Mouse (Mus musculus): ENCODE measurements around the gene Gm525. TPM values are rescaled to one million over a fixed set of nuclear protein-coding genes. Genes with fewer than 3 reads are reported as not detected.

Gene Gm525
- polyA plus RNA-seq, 1 experiment from 2014 or later: not detected

DNA sequence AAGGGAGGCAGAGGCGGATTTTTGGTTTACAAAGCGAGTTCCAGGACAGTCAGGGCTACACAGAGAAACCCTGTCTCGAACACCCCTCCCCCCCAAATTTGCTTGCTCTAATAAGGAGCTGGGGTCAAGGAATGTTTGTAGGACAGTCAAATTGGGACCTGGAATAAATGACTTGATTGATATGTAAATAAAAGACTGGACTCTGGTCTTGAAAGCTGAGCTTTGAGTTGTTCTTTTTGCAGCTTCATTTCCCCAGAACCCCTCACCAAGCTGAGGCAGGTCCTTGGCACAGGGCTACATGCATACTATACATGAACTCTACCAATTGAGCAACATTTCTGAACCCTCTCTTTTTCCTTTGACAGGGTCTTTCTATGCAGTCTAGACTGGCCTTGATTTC lies 27.6 kb upstream of the Gm525 start:
- TF ChIP-seq CTCF (IDR thresholded peaks at IDR 0.05; ENCODE audit: low read depth): no peak
- Histone ChIP-seq H3K9ac (no peak overlapping the region), H3K4me3 (ENCODE audit: low read depth, low read length) (no peak overlapping the region), H3K4me1 (ENCODE audit: insufficient read depth) (no peaks in the 10 kb centered on the region), H3K27ac (ENCODE audit: low read depth) (no peak overlapping the region), H3K27me3 (ENCODE audit: insufficient read depth, low read length) (no peaks in the 10 kb centered on the region), H3K4me2 (no peak overlapping the region), H3K36me3 (ENCODE audit: insufficient read depth) (peaks cover 85% of the 10 kb centered on the region), H3K9me3 (ENCODE audit: low read depth, low read length) (no peaks in the 10 kb centered on the region)
- 85% methylated on average over 3 of the region's 3 CpGs for WGBS
- ATAC-seq (ENCODE audit: insufficient read depth) (no peak), DNase-seq (no peak)

DNA sequence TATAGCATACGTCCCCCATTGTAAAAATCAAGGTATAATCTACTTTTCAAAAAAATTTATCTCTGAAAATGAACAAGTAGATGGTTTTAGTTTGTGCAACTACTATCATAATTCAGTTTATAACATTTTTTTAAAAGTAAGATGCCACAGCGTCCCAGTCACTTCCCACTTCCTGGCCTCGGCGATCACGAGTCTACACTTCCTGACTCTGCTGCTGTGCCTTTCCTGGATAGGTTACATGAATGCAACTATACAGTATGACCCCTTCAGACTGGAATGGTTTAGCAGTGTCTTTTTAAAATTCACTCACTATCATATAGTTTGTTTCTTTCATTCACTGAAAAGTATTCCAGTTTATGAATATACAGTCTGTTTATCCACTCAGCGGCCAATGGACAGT lies 21.9 kb upstream of the Gm525 start:
- ATAC-seq (ENCODE audit: insufficient read depth) (no peak), DNase-seq (no peak)
- Histone ChIP-seq H3K9me3 (ENCODE audit: low read depth, low read length) (no peaks in the 10 kb centered on the region), H3K4me2 (no peak overlapping the region), H3K4me1 (ENCODE audit: insufficient read depth) (no peaks in the 10 kb centered on the region), H3K4me3 (ENCODE audit: low read depth, low read length) (no peak overlapping the region), H3K9ac (no peak overlapping the region), H3K27ac (ENCODE audit: low read depth) (no peak overlapping the region), H3K36me3 (ENCODE audit: insufficient read depth) (peaks cover 69% of the 10 kb centered on the region), H3K27me3 (ENCODE audit: insufficient read depth, low read length) (no peaks in the 10 kb centered on the region)
- WGBS: 78% methylated on average over 6 of the region's 6 CpGs
- no peak for TF ChIP-seq CTCF (IDR thresholded peaks at IDR 0.05; ENCODE audit: low read depth)

DNA sequence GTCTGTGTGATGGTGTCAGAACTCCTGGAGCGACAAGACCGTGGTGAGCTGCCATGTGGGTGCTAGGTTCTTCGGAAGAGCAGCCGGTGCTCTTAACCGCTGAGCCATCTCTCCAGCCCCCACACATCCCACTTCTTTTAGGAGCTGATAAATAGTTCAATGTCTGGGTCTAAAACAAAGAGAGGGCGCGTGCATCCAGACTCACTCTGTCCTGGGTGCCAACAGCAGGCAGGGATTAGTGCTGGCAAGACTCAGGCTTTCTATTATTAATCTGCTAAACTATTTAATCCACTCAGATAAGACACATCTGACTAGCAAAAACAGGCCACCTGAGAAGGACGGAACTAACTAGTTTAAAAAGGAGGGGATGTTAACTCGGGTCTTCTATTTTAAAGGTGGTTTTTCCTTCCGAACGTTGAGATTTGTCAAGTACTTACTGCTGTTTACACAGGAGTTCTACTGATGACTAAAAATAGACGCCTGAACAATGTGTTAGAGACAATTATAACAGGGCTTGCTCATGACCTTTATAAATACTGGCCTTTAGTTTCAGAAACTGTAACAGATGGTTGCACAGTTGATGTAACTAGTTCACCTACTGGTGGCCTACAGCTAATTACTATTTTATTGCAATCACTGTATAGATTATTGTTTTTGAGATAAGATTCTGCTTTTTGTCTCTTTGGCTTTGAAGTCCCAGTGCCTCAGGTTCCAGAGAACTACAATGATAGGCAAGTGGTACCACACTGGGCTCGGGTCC lies 17.5 kb upstream of the Gm525 start:
- no peak for DNase-seq
- no peaks in the 10 kb centered on the region for H3K9me3 ChIP-seq (ENCODE audit: low read depth, low read length)
- H3K9ac ChIP-seq: no peak overlapping the region
- WGBS: 54% methylated on average over 13 of the region's 13 CpGs
- no peak for TF ChIP-seq CTCF (IDR thresholded peaks at IDR 0.05; ENCODE audit: low read depth)
- H3K27ac ChIP-seq (ENCODE audit: low read depth): no peak overlapping the region
- peaks cover 13% of the 10 kb centered on the region for H3K4me1 ChIP-seq (ENCODE audit: insufficient read depth)
- H3K27me3 ChIP-seq (ENCODE audit: insufficient read depth, low read length): no peaks in the 10 kb centered on the region
- H3K36me3 ChIP-seq (ENCODE audit: insufficient read depth): peaks cover 31% of the 10 kb centered on the region
- ATAC-seq (ENCODE audit: insufficient read depth): no peak
- peak overlapping the region; percentile 13; the same call in 1 of the 2 replicates for H3K4me2 ChIP-seq
- H3K4me3 ChIP-seq (ENCODE audit: low read depth, low read length): no peak overlapping the region

DNA sequence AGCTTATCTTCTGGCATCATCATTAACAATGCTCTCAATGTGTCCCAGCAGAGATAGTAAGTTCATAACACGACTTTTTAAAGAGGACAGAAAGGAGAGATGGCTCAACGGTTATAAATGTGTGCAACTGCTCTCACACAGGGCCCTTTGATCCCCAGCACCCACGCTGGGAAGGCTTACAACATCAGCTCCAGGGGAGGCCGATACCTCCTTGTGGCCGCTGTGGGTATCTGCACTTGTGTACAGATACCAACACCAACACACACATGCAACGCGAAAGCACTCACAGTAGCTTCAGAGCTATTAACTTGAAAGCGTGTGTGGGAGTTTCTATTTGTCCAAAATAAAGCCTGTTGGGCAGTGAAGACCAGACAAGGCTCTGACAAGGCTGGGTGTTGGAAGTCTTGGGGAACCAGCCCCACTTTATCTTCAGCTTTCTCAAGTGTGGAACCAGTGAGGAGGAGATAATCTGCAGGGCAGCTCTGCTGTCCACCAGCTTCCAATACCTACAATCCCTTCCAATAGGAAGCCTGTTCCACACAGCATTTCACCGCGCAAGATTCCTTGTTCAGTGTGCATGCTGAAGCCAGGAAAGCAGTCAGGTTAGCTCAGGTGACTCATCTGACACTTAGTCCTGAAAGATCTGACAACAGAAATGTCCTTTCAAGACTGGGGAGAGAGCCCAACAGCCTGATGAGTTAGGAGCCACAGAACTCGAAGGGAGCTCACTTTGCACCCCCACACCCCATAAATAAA lies 14.9 kb upstream of the Gm525 start:
- Histone ChIP-seq H3K27ac (ENCODE audit: low read depth) (no peak overlapping the region), H3K9me3 (ENCODE audit: low read depth, low read length) (no peaks in the 10 kb centered on the region), H3K4me2 (peak overlapping the region; percentile 91), H3K4me3 (ENCODE audit: low read depth, low read length) (peak overlapping the region; percentile 75), H3K36me3 (ENCODE audit: insufficient read depth) (peaks cover 14% of the 10 kb centered on the region), H3K9ac (no peak overlapping the region; the same call in 1 of the 2 replicates), H3K4me1 (ENCODE audit: insufficient read depth) (peaks cover 13% of the 10 kb centered on the region), H3K27me3 (ENCODE audit: insufficient read depth, low read length) (no peaks in the 10 kb centered on the region)
- DNase-seq (peak; percentile 35), ATAC-seq (ENCODE audit: insufficient read depth) (no peak)
- WGBS: 65% methylated on average over 11 of the region's 11 CpGs
- TF ChIP-seq CTCF (IDR thresholded peaks at IDR 0.05; ENCODE audit: low read depth): peak; percentile 62

DNA sequence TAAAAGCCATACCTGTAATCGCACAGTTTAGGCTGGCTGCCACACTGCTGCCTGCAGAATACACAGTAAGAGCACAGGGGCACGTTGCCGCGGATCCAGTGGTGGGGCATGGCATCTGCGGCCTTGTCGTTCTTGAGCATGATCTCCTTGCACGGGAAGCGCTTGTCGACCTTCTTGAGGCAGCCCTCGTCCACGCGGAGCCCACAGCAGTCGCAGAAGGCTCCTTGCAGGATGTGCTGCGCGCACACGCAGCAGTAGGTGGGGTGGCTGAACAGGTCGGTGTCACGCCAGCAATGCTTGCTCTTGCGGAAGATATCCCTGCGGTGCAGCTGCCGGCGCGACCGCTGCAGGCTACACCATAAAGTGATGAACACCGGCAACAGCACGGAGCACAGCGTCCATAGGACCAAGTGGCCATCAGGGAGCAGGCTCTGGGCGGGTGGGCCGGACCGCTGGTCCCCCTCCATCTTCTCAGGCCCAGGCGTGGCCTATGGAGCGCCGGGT lies 13.7 kb upstream of the Gm525 start:
- H3K27ac ChIP-seq (ENCODE audit: low read depth): peak overlapping the region; percentile 40
- peak; percentile 55 for DNase-seq

DNA sequence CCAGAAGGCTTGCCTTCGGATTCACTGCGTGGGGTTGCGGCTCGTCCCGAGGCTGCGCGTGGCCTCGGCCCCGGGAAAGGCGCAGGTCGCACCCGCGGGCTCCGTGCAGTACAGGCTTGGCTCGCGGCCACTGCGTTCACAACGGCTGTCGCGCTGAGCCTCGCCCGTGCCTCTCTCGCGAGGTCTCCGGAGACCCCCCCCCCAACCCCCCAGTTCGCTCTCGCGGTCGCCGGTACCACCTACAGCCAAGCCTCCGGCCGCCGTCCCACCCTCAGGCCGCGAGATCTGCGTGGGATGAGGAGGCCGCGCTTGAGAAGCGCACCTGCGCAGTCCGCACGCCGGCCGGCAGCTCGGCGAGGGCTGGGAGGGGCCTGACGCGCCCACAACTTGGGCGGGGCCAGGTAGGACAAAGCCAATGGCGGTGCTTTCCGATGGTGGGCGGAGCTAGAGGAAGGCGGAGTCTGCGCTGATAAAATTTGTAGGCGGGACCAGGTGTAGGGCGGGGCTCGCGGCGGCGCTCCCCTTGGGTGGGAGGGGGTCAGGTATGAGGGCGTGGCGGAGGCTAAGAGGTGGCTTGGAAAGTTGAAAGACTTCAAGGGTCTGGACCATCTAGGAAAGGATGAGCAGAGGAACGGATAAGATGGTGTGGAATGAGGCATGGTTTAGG lies 13.1 kb upstream of the Gm525 start:
- under 1% methylated on average over 62 of the region's 63 CpGs for WGBS
- Histone ChIP-seq H3K27me3 (ENCODE audit: insufficient read depth, low read length) (no peaks in the 10 kb centered on the region), H3K4me3 (ENCODE audit: low read depth, low read length) (peak overlapping the region; percentile 75), H3K27ac (ENCODE audit: low read depth) (peak overlapping the region; percentile 40), H3K9ac (peak overlapping the region; percentile 66), H3K9me3 (ENCODE audit: low read depth, low read length) (no peaks in the 10 kb centered on the region), H3K4me1 (ENCODE audit: insufficient read depth) (peaks cover 13% of the 10 kb centered on the region), H3K4me2 (peak overlapping the region; percentile 91), H3K36me3 (ENCODE audit: insufficient read depth) (no peaks in the 10 kb centered on the region)
- peak; percentile 96 for DNase-seq
- no peak for TF ChIP-seq CTCF (IDR thresholded peaks at IDR 0.05; ENCODE audit: low read depth)
- peak; percentile 92 for ATAC-seq (ENCODE audit: insufficient read depth)

More for the DNA sequence above, 13.7 kb upstream of the Gm525 start:
- ATAC-seq (ENCODE audit: insufficient read depth): peak; percentile 85
- no peaks in the 10 kb centered on the region for H3K9me3 ChIP-seq (ENCODE audit: low read depth, low read length)
- H3K27me3 ChIP-seq (ENCODE audit: insufficient read depth, low read length): no peaks in the 10 kb centered on the region
- under 1% methylated on average over 33 of the region's 33 CpGs for WGBS
- H3K9ac ChIP-seq: peak overlapping the region; percentile 66
- TF ChIP-seq CTCF (IDR thresholded peaks at IDR 0.05; ENCODE audit: low read depth): peak; percentile 24; the same call in 1 of the 2 replicates
- 0 out of 2 replicates have a peak, but pooled peaks cover under 1% of the 10 kb centered on the region for H3K36me3 ChIP-seq (ENCODE audit: insufficient read depth)
- peaks cover 13% of the 10 kb centered on the region for H3K4me1 ChIP-seq (ENCODE audit: insufficient read depth)
- H3K4me2 ChIP-seq: peak overlapping the region; percentile 91
- H3K4me3 ChIP-seq (ENCODE audit: low read depth, low read length): peak overlapping the region; percentile 75
